In genomic region chr9:114110268-114110667, GRCm38 (mm10) we compare ENCODE assay signal across 21 mouse cellular contexts. TPM values are rescaled to one million over a fixed set of nuclear protein-coding genes. Genes with fewer than 3 reads are reported as not detected.
A peak's percentile ranks its signal among the peaks of the same experiment; 100 is the strongest.
DNase-seq lines count a peak whose midpoint lies in the region; ATAC-seq and TF ChIP-seq lines count a peak whose summit lies in the region.
"Had no signal": no experiment of that assay in that cellular context is flagged by ENCODE, and none has a peak within 500 bp of the region (broad histone marks: within the 10 kb centered on the region; RNA-seq: fewer than 3 reads in every experiment).

No protein-coding gene starts in this region.

- no peak for TF ChIP-seq EP300 in stomach, postnatal 0 days (optimal IDR thresholded peaks at IDR 0.05)

- no peaks in the 10 kb centered on the region for H3K27me3 ChIP-seq in limb, embryonic 11.5 days (ENCODE audit: control insufficient read depth, insufficient read depth, low read length)
- H3K27me3 ChIP-seq in limb, embryonic 10.5 days (ENCODE audit: low read depth, poor library complexity, severe bottlenecking) = no peaks in the 10 kb centered on the region
- no peaks in the 10 kb centered on the region for H3K27me3 ChIP-seq in kidney, adult 2 months (replicated peaks; ENCODE audit: control insufficient read depth, insufficient read depth, low read length)
- no peaks in the 10 kb centered on the region for H3K27me3 ChIP-seq in stomach, postnatal 0 days (ENCODE audit: control insufficient read depth, insufficient read depth, low read length)
- H3K27me3 ChIP-seq: CH12.LX; embryonic facial prominence, embryonic 15.5 days; hindbrain, embryonic 12.5 days had no signal

- no peaks in the 10 kb centered on the region for H3K9me3 ChIP-seq in limb, embryonic 11.5 days (ENCODE audit: control insufficient read depth, low read length)
- no peaks in the 10 kb centered on the region for H3K9me3 ChIP-seq in limb, embryonic 10.5 days (replicated peaks)
- H3K9me3 ChIP-seq in stomach, postnatal 0 days (ENCODE audit: control insufficient read depth, low read length) = no peaks in the 10 kb centered on the region
- H3K9me3 ChIP-seq: embryonic facial prominence, embryonic 15.5 days; hindbrain, embryonic 12.5 days had no signal

- 78% methylated on average over 2 of the region's 2 CpGs for WGBS in limb, embryonic 11.5 days
- 86% methylated on average over 2 of the region's 2 CpGs for WGBS in limb, embryonic 10.5 days
- WGBS in kidney, adult 2 months = 81% methylated on average over 2 of the region's 2 CpGs
- 82% methylated on average over 2 of the region's 2 CpGs for WGBS in stomach, postnatal 0 days

- TF ChIP-seq CTCF in kidney, adult 2 months (conservative IDR thresholded peaks at IDR 0.05; ENCODE audit: insufficient read depth, insufficient read length, low read depth, low read length) = no peak
- no peak for TF ChIP-seq CTCF in stomach, postnatal 0 days (IDR thresholded peaks at IDR 0.05; ENCODE audit: low read depth)

- no peak for ATAC-seq in cerebellum, adult (ENCODE audit: insufficient number of reproducible peaks, low FRiP score, low TSS enrichment)
- ATAC-seq in limb, embryonic 11.5 days (ENCODE audit: insufficient number of reproducible peaks, low FRiP score, low TSS enrichment, low read depth) = no peak
- no peak for ATAC-seq in stomach, postnatal 0 days (ENCODE audit: low FRiP score, low TSS enrichment)
- ATAC-seq: inflammation-experienced regulatory T-cells, adult 6 months had no signal

- H3K4me1 ChIP-seq in limb, embryonic 11.5 days (ENCODE audit: control insufficient read depth, insufficient read depth, low read length) = no peaks in the 10 kb centered on the region
- no peaks in the 10 kb centered on the region for H3K4me1 ChIP-seq in limb, embryonic 10.5 days
- no peaks in the 10 kb centered on the region for H3K4me1 ChIP-seq in kidney, adult 2 months (ENCODE audit: control insufficient read depth, insufficient read depth, low read length)
- H3K4me1 ChIP-seq in stomach, postnatal 0 days (replicated peaks; ENCODE audit: control insufficient read depth, insufficient read depth) = no peaks in the 10 kb centered on the region
- H3K4me1 ChIP-seq: embryonic facial prominence, embryonic 15.5 days; hindbrain, embryonic 12.5 days had no signal

- no peaks in the 10 kb centered on the region for H3K36me3 ChIP-seq in limb, embryonic 11.5 days (ENCODE audit: control insufficient read depth, insufficient read depth, low read length)
- H3K36me3 ChIP-seq in limb, embryonic 10.5 days = no peaks in the 10 kb centered on the region
- no peaks in the 10 kb centered on the region for H3K36me3 ChIP-seq in kidney, adult 2 months (ENCODE audit: control insufficient read depth, insufficient read depth, low read length)
- H3K36me3 ChIP-seq in stomach, postnatal 0 days (ENCODE audit: control insufficient read depth, insufficient read depth, low read length) = no peaks in the 10 kb centered on the region
- H3K36me3 ChIP-seq: embryonic facial prominence, embryonic 15.5 days; hindbrain, embryonic 12.5 days had no signal

- peak; percentile 20 for DNase-seq in cerebellum, adult 11-12 months
- DNase-seq in limb, embryonic 11.5 days (ENCODE audit: low spot score) = peak; percentile 6
- no peak for DNase-seq in limb, embryonic 10.5 days (ENCODE audit: low spot score)
- DNase-seq in cerebellum, postnatal 14 days = peak; percentile 17 to 70
- no peak for DNase-seq in kidney, adult 2 months
- DNase-seq in urinary bladder, postnatal 10 days (ENCODE audit: low spot score) = no peak
- DNase-seq in stomach, postnatal 0 days (ENCODE audit: low spot score) = no peak
- DNase-seq: adrenal gland, postnatal 25 days; embryo, embryonic 11 days; gastrocnemius, postnatal 36 days; kidney, adult 8-10 months; kidney, postnatal 36 days; liver; midbrain, embryonic 14.5 days; thymus, postnatal 14 days had no signal

- no peak overlapping the region for H3K27ac ChIP-seq in limb, embryonic 11.5 days (replicated peaks; ENCODE audit: low read depth, low read length)
- no peak overlapping the region for H3K27ac ChIP-seq in limb, embryonic 10.5 days
- no peak overlapping the region for H3K27ac ChIP-seq in kidney, adult 2 months (ENCODE audit: insufficient read depth, low read depth, low read length)
- H3K27ac ChIP-seq in stomach, postnatal 0 days (replicated peaks) = no peak overlapping the region
- H3K27ac ChIP-seq: embryonic facial prominence, embryonic 15.5 days; hindbrain, embryonic 12.5 days had no signal

- no peak overlapping the region for H3K4me2 ChIP-seq in limb, embryonic 11.5 days (ENCODE audit: low read depth, severe bottlenecking)
- H3K4me2 ChIP-seq in stomach, postnatal 0 days (replicated peaks; ENCODE audit: low read depth) = no peak overlapping the region
- H3K4me2 ChIP-seq: embryonic facial prominence, embryonic 15.5 days; hindbrain, embryonic 12.5 days had no signal

- no peak overlapping the region for H3K4me3 ChIP-seq in limb, embryonic 11.5 days (ENCODE audit: low read depth, low read length)
- H3K4me3 ChIP-seq in limb, embryonic 10.5 days = no peak overlapping the region
- H3K4me3 ChIP-seq in kidney, adult 2 months (ENCODE audit: insufficient read depth, low read depth, low read length) = no peak overlapping the region
- no peak overlapping the region for H3K4me3 ChIP-seq in stomach, postnatal 0 days (ENCODE audit: low read depth, low read length)
- H3K4me3 ChIP-seq: embryonic facial prominence, embryonic 15.5 days; hindbrain, embryonic 12.5 days; megakaryocyte, embryonic 14.5 days had no signal

- TF ChIP-seq POLR2A in kidney, adult 2 months (IDR thresholded peaks at IDR 0.05; ENCODE audit: low read depth, low read length) = no peak

- no peak overlapping the region for H3K9ac ChIP-seq in limb, embryonic 11.5 days (ENCODE audit: low read length)
- no peak overlapping the region for H3K9ac ChIP-seq in stomach, postnatal 0 days (ENCODE audit: low read length)
- H3K9ac ChIP-seq: embryonic facial prominence, embryonic 15.5 days; hindbrain, embryonic 12.5 days had no signal

RNA-seq across cellular contexts. Expression of gene Susd5, which starts 53.3 kb away (rescaled TPM):
- polyA plus RNA-seq in limb, embryonic 11.5 days (2014; fragmentation: Nextera tagmentation; extraction: Ambion mirVana) = 0.64 and 1.7 TPM in 2 replicates
- 0.13 and 0.66 TPM in 2 replicates for polyA plus RNA-seq in limb, embryonic 10.5 days (2016; fragmentation: Nextera tagmentation; extraction: Ambion mirVana)
- 0.48 and 0.90 TPM in 2 replicates for polyA plus RNA-seq in kidney, adult 2 months (2012; rRNA removed)
- 0.23 and 0.29 TPM in 2 replicates for polyA plus RNA-seq in stomach, postnatal 0 days (2015; fragmentation: Nextera tagmentation; extraction: Ambion mirVana)
- polyA plus RNA-seq: inflammation-experienced regulatory T-cells, adult 6 months had no signal

Comparison
In these comparisons a context has a peak if more than half of its experiments do, and no peak if none do; other contexts are left out.
1. DNase-seq: peak in cerebellum, adult 11-12 months (single experiment), limb, embryonic 11.5 days (single experiment) and cerebellum, postnatal 14 days (2 of 2); none in limb, embryonic 10.5 days (single experiment), kidney, adult 2 months (single experiment), urinary bladder, postnatal 10 days (single experiment) and stomach, postnatal 0 days (single experiment).